Mouse (Mus musculus) limb, embryonic 14.5 days (tissue): Measurements from ENCODE around the gene Kctd6. TPM values are rescaled to one million over a fixed set of nuclear protein-coding genes. Genes with fewer than 3 reads are reported as not detected.

Experiments
- ATAC-seq: fragments of 200-750 bp; cut with Nextera tagmentation; 2 replicates; pipeline ENCODE4 v1.8.0; 2017; ENCODE audit warnings: low read depth, moderate number of reproducible peaks, moderate TSS enrichment; ENCODE audit not compliant: low FRiP score
- DNase-seq: peaks from one replicate; pipeline ENCODE4 v3.0.0-alpha.2; 2015; ENCODE audit warnings: low spot score
- H3K27ac ChIP-seq: fragments of 300-500 bp; sonication (generic); replicated peaks from 2 replicates; pipeline ENCODE4 v1.5.1; 2014; ENCODE audit warnings: low read depth, mild to moderate bottlenecking, low read length, moderate library complexity, mixed read lengths
- H3K27me3 ChIP-seq: fragments of 300-500 bp; sonication (generic); 2 replicates; pipeline ENCODE4 v1.6.1; 2014; ENCODE audit warnings: low read length, mixed read lengths; ENCODE audit not compliant: control insufficient read depth, insufficient read depth
- H3K36me3 ChIP-seq: fragments of 300-500 bp; sonication (generic); 2 replicates; pipeline ENCODE4 v1.6.1; 2014; ENCODE audit warnings: mild to moderate bottlenecking, low read length, moderate library complexity, mixed read lengths; ENCODE audit not compliant: control insufficient read depth, insufficient read depth
- H3K4me1 ChIP-seq: fragments of 300-500 bp; sonication (generic); 2 replicates; pipeline ENCODE4 v1.6.1; 2014; ENCODE audit warnings: antibody characterized with exemption, low read length, mixed read lengths; ENCODE audit not compliant: control insufficient read depth, insufficient read depth
- H3K4me2 ChIP-seq: fragments of 300-500 bp; sonication (generic); replicated peaks from 2 replicates; pipeline ENCODE4 v1.6.1; 2014; ENCODE audit warnings: low read depth, mild to moderate bottlenecking, low read length, moderate library complexity; ENCODE audit not compliant: severe bottlenecking
- H3K4me3 ChIP-seq: fragments of 300-500 bp; sonication (generic); replicated peaks from 2 replicates; pipeline ENCODE4 v1.5.1; 2014; ENCODE audit warnings: low read length
- H3K9ac ChIP-seq: fragments of 300-500 bp; sonication (generic); 2 replicates; pipeline ENCODE4 v1.6.1; 2014; ENCODE audit warnings: mild to moderate bottlenecking, low read depth, low read length, moderate library complexity; ENCODE audit not compliant: severe bottlenecking
- H3K9me3 ChIP-seq: fragments of 300-500 bp; sonication (generic); 2 replicates; pipeline ENCODE4 v1.6.1; 2016; ENCODE audit warnings: low read length; ENCODE audit not compliant: control insufficient read depth
- POLR2A ChIP-seq: fragments of 200-500 bp; IDR thresholded peaks from 2 replicates; pipeline ENCODE4 v1.8.0; 2012; ENCODE audit warnings: inconsistent platforms, mild to moderate bottlenecking, moderate library complexity, borderline replicate concordance; ENCODE audit not compliant: insufficient read depth, insufficient read length; ENCODE audit errors: extremely low read depth
- WGBS: fragments of 180-500 bp; shearing (Covaris S2); extraction: QIAGEN DNeasy Blood & Tissue Kit; methylation state at CpG from one replicate; pipeline ENCODE4 v1.1.7; 2014; 5-methylcytosine and 5-hydroxymethylcytosine counted together
- polyA plus RNA-seq, 2 experiments: library from polyadenylated mRNA; depleted of rRNA in 1 of 2; stranded (reverse) in 1 of 2; unstranded in 1 of 2; fragments of >200 nt; fragmentation: Nextera tagmentation in 1 of 2; extraction: Ambion mirVana in 1 of 2; gene quantifications; 2 replicates each; pipeline versions ENCODE4 v1.2.1 to v1.2.3; 2012 to 2014

Gene Kctd6
- polyA plus RNA-seq, 2 experiments: 11.2 to 15.8 TPM

GRCm38 (mm10) chr14:8176251-8176650 is 37.7 kb upstream of the Kctd6 start:
- WGBS: 62% methylated on average over 5 of the region's 5 CpGs
- H3K4me2 ChIP-seq: no peak overlapping the region
- no peak overlapping the region for H3K4me3 ChIP-seq
- ATAC-seq (no peak), DNase-seq (no peak)
- H3K27ac ChIP-seq: no peak overlapping the region
- H3K9ac ChIP-seq: no peak overlapping the region
- no peaks in the 10 kb centered on the region for H3K9me3 ChIP-seq
- H3K36me3 ChIP-seq: 0 out of 2 replicates have a peak, but pooled peaks cover 4% of the 10 kb centered on the region
- H3K4me1 ChIP-seq: peaks cover 6% of the 10 kb centered on the region; the same call in 1 of the 2 replicates
- H3K27me3 ChIP-seq: no peaks in the 10 kb centered on the region
- no peak for TF ChIP-seq POLR2A

DNA sequence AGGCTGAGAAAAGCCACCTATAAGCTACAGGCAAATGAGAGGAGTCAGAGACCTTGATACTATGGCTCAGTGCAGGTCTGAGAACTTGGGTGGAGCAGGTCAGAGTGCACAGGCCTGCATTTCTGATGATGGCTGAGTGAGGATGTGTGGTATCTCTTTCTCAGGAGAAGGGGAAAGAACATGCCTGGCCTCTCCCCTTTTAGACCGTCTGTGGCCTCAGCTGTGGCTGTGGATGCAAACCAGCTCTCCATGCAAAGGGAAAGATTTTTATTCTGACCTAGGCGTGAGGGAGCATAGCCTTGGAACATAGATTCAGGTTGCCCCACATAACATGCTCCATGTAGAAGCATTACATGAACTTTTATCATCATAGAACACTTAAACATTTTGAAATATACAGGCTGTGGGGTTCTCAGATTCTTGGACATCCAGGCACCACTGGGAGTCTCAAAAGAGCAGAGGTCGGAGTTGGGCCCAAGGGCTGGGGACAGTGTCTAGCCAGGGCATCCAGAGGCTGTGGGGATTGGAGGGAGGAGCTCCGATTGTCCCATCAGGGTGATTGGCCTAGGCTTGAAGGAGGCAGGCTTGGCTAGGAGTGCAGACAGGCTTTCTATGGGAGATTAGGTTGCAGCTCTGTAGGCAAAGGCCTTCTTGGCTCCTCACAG is 33.4 kb upstream of the Kctd6 start:
- H3K4me2 ChIP-seq: no peak overlapping the region
- TF ChIP-seq POLR2A: no peak
- no peaks in the 10 kb centered on the region for H3K27me3 ChIP-seq
- DNase-seq: no peak
- no peaks in the 10 kb centered on the region for H3K4me1 ChIP-seq
- H3K9ac ChIP-seq: no peak overlapping the region
- H3K36me3 ChIP-seq: no peaks in the 10 kb centered on the region
- H3K9me3 ChIP-seq: no peaks in the 10 kb centered on the region
- no peak for ATAC-seq
- 71% methylated on average over 4 of the region's 4 CpGs for WGBS
- no peak overlapping the region for H3K4me3 ChIP-seq
- H3K27ac ChIP-seq: no peak overlapping the region

DNA sequence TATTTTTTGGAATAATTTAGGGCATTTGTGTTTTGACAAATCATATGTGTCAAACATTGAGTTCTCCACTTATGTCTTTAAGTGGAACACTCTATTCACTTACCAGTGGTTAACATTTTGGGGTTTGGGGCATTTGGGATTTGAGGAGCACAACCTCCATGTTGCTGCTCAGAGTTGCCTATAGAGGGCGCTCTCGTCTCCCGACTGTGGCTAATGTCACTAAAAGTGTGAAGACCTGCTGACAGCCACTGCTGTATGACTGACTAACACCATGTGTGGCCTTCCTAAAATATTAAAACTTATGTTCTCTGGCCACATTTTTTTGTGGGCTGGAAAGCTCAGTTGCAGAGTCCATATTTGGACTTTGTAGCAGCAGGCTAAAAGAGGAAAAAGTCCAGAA is 30.6 kb upstream of the Kctd6 start:
- H3K4me1 ChIP-seq: no peaks in the 10 kb centered on the region
- DNase-seq (no peak), ATAC-seq (no peak)
- no peak overlapping the region for H3K4me3 ChIP-seq
- H3K27ac ChIP-seq: no peak overlapping the region
- H3K27me3 ChIP-seq: no peaks in the 10 kb centered on the region
- 53% methylated on average over 3 of the region's 3 CpGs for WGBS
- no peak overlapping the region for H3K4me2 ChIP-seq
- H3K36me3 ChIP-seq: no peaks in the 10 kb centered on the region
- no peaks in the 10 kb centered on the region for H3K9me3 ChIP-seq
- no peak overlapping the region for H3K9ac ChIP-seq
- TF ChIP-seq POLR2A: no peak

DNA sequence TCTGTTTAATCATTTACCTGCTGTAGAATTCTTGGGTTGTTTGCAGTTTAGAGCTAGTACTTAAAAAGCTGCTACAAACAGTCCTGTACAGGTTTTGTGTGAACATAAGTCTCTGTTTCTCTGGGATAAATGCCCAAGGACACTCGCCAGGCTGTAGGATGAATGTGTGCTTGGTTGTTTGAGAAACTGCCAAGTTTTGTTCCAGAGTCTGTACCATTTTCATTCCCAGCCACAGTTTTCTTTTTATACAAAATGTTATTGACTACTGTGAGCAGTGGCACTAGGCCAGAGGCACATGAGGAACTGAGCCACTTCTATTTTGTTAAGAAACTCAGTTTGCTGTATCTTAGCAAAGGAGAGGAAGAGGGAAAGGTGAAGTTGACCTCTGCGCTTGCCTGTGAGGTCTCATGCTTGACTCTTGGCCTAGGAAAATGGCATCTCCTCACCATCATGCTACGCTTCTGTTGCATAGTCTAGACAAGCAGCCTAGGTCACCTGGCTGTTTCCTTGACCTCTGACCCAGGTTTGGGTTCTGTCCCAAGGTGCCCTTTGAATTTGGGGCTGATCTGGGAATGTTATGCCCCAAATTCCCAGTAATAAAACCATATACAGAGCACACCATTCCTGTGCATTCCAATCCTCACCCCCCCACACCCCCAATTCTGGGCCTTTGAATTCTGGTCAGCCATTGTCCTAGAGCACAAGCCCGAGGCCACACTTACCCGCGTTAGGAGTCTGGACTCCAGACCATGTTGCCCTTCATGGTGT is 27.5 kb upstream of the Kctd6 start:
- WGBS: 77% methylated on average over 6 of the region's 6 CpGs
- ATAC-seq (no peak), DNase-seq (no peak)
- TF ChIP-seq POLR2A: no peak
- H3K9ac ChIP-seq: no peak overlapping the region
- 0 out of 2 replicates have a peak, but pooled peaks cover under 1% of the 10 kb centered on the region for H3K4me1 ChIP-seq
- no peak overlapping the region for H3K4me3 ChIP-seq
- H3K9me3 ChIP-seq: no peaks in the 10 kb centered on the region
- no peaks in the 10 kb centered on the region for H3K36me3 ChIP-seq
- no peaks in the 10 kb centered on the region for H3K27me3 ChIP-seq
- no peak overlapping the region for H3K4me2 ChIP-seq
- no peak overlapping the region for H3K27ac ChIP-seq

- ATAC-seq (no peak), DNase-seq (no peak)
- Histone ChIP-seq H3K4me1 (0 out of 2 replicates have a peak, but pooled peaks cover 5% of the 10 kb centered on the region), H3K27ac (no peak overlapping the region), H3K9me3 (no peaks in the 10 kb centered on the region), H3K4me3 (no peak overlapping the region), H3K9ac (no peak overlapping the region), H3K27me3 (no peaks in the 10 kb centered on the region), H3K36me3 (no peaks in the 10 kb centered on the region), H3K4me2 (no peak overlapping the region)
- TF ChIP-seq POLR2A: no peak
- WGBS: 98% methylated on average over 3 of the region's 3 CpGs
Measured at GRCm38 (mm10) chr14:8190556-8190955, 23.4 kb upstream of the Kctd6 start.
